In genomic region chr12:16763649-16764422, GRCm38 (mm10) we compare ENCODE assay signal across 25 mouse cellular contexts. TPM values are rescaled to one million over a fixed set of nuclear protein-coding genes. Genes with fewer than 3 reads are reported as not detected.
A peak's percentile ranks its signal among the peaks of the same experiment; 100 is the strongest.
DNase-seq lines count a peak whose midpoint lies in the region; ATAC-seq lines count a peak whose summit lies in the region.
"Had no signal": no experiment of that assay in that cellular context is flagged by ENCODE, and none has a peak within 500 bp of the region (broad histone marks: within the 10 kb centered on the region; RNA-seq: fewer than 3 reads in every experiment).

No protein-coding gene starts in this region.

- H3K36me3 ChIP-seq in heart, embryonic 10.5 days: peaks cover 2% of the 10 kb centered on the region; the same call in 1 of the 2 replicates
- no peaks in the 10 kb centered on the region for H3K36me3 ChIP-seq in intestine, embryonic 15.5 days

- no peak overlapping the region for H3K27ac ChIP-seq in heart, embryonic 10.5 days
- H3K27ac ChIP-seq in intestine, embryonic 15.5 days: no peak overlapping the region
- H3K27ac ChIP-seq: forebrain, embryonic 10.5 days; forebrain, embryonic 13.5 days; hindbrain, embryonic 10.5 days; hindbrain, embryonic 14.5 days; hindbrain, postnatal 0 days had no signal

- intact Hi-C loops in heart, postnatal 25 days (cut with DNase I): no loop called here

- peaks cover 42% of the 10 kb centered on the region for H3K4me1 ChIP-seq in heart, embryonic 10.5 days
- H3K4me1 ChIP-seq in intestine, embryonic 15.5 days (replicated peaks): 0 out of 2 replicates have a peak, but pooled peaks cover 8% of the 10 kb centered on the region
- H3K4me1 ChIP-seq: forebrain, embryonic 13.5 days had no signal

- H3K9ac ChIP-seq in intestine, embryonic 15.5 days: no peak overlapping the region
- H3K9ac ChIP-seq: forebrain, embryonic 13.5 days; hindbrain, embryonic 14.5 days had no signal

- H3K4me2 ChIP-seq in intestine, embryonic 15.5 days (replicated peaks): no peak overlapping the region
- H3K4me2 ChIP-seq: forebrain, embryonic 13.5 days; heart, embryonic 11.5 days; hindbrain, embryonic 14.5 days had no signal

- peak; percentile 73 for DNase-seq in heart, embryonic 10.5 days (ENCODE audit: low spot score)
- DNase-seq in heart, postnatal 25 days (ENCODE audit: low spot score): no peak
- DNase-seq in lung, postnatal 10 days: peak; percentile 33
- DNase-seq in lung, adult 18-20 months: no peak
- DNase-seq in NIH3T3 (ENCODE audit: low read depth): peak; percentile 20
- DNase-seq in left cerebral cortex, adult 18-20 months (ENCODE audit: low spot score in 2 of 2): no peak
- DNase-seq: cerebellum, adult 18-20 months; cerebellum, adult 9-10 months; cerebellum, postnatal 14 days; gastrocnemius, postnatal 10 days; gastrocnemius, postnatal 36 days; heart, postnatal 36 days had no signal

- ATAC-seq in intestine, embryonic 15.5 days: peak; percentile 56
- ATAC-seq in granulocyte monocyte progenitor cell, adult 5-6 weeks (replicated peaks; ENCODE audit: poor library complexity, severe bottlenecking): no peak
- ATAC-seq: CD4-positive, CD25-positive, alpha-beta regulatory T cell, adult 4 months; forebrain, embryonic 13.5 days; forebrain, embryonic 16.5 days; hindbrain, postnatal 0 days; inflammation-experienced regulatory T-cells, adult 6 months; Patski had no signal

- 78% methylated on average over 4 of the region's 4 CpGs for WGBS in heart, embryonic 10.5 days
- 68% methylated on average over 4 of the region's 4 CpGs for WGBS in intestine, embryonic 15.5 days

- H3K27me3 ChIP-seq in heart, embryonic 10.5 days (ENCODE audit: insufficient read depth, poor library complexity, severe bottlenecking): no peaks in the 10 kb centered on the region
- H3K27me3 ChIP-seq in intestine, embryonic 15.5 days (replicated peaks): no peaks in the 10 kb centered on the region
- H3K27me3 ChIP-seq: forebrain, embryonic 13.5 days; Patski had no signal

- no peaks in the 10 kb centered on the region for H3K9me3 ChIP-seq in heart, embryonic 10.5 days
- H3K9me3 ChIP-seq in intestine, embryonic 15.5 days: no peaks in the 10 kb centered on the region
- H3K9me3 ChIP-seq: forebrain, embryonic 13.5 days; hindbrain, embryonic 10.5 days had no signal

- no peak overlapping the region for H3K4me3 ChIP-seq in heart, embryonic 10.5 days
- H3K4me3 ChIP-seq in intestine, embryonic 15.5 days (replicated peaks): no peak overlapping the region
- H3K4me3 ChIP-seq: forebrain, embryonic 10.5 days; forebrain, embryonic 13.5 days; hindbrain, embryonic 10.5 days had no signal

RNA-seq across cellular contexts. Expression of gene Greb1, which starts 36.9 kb away (rescaled TPM):
- 5.5 TPM in 2 replicates for polyA plus RNA-seq in heart, embryonic 10.5 days (2016; fragmentation: Nextera tagmentation; extraction: Ambion mirVana)
- under 1 TPM; 0.31 TPM for total RNA-seq in heart, postnatal 25 days (2021)
- 5.1 and 5.7 TPM in 2 replicates for polyA plus RNA-seq in intestine, embryonic 15.5 days (2015; fragmentation: Nextera tagmentation; extraction: Ambion mirVana)
- total RNA-seq in granulocyte monocyte progenitor cell, adult 5-6 weeks (2014; fragmentation: Nextera tagmentation): 0.49 TPM in 1 of 2 replicates, not detected in the other
- 0.13 and 0.26 TPM in 2 replicates for total RNA-seq in granulocyte monocyte progenitor cell, adult 5-6 weeks (2017)
- 1 to 10 TPM in 1 of 2 experiments, under 1 TPM in 1; 0.98 to 1.0 TPM for total RNA-seq in left cerebral cortex, adult 18-20 months (2021)
- total RNA-seq: MEL had no signal

RNA-seq across cellular contexts. Expression of gene E2f6, which starts 46.9 kb away (rescaled TPM):
- 52.8 and 63.4 TPM in 2 replicates for polyA plus RNA-seq in heart, embryonic 10.5 days (2016; fragmentation: Nextera tagmentation; extraction: Ambion mirVana)
- 10 to 100 TPM; 67.2 to 69.3 TPM for total RNA-seq in heart, postnatal 25 days (2021)
- polyA plus RNA-seq in intestine, embryonic 15.5 days (2015; fragmentation: Nextera tagmentation; extraction: Ambion mirVana): 37.6 and 39.6 TPM in 2 replicates
- total RNA-seq in granulocyte monocyte progenitor cell, adult 5-6 weeks (2014; fragmentation: Nextera tagmentation): 41.0 and 41.9 TPM in 2 replicates
- total RNA-seq in granulocyte monocyte progenitor cell, adult 5-6 weeks (2017): 38.8 and 43.9 TPM in 2 replicates
- 10 to 100 TPM; 41.7 to 42.3 TPM for total RNA-seq in left cerebral cortex, adult 18-20 months (2021)

Comparison
In these comparisons a context has a peak if more than half of its experiments do, and no peak if none do; other contexts are left out.
1. DNase-seq: peak in heart, embryonic 10.5 days (single experiment), lung, postnatal 10 days (single experiment) and NIH3T3 (single experiment); none in heart, postnatal 25 days (single experiment), lung, adult 18-20 months (0 of 2) and left cerebral cortex, adult 18-20 months (0 of 2).